Mouse (Mus musculus) kidney, postnatal 10 days (tissue): ENCODE measurements around the gene Ntm.

Experiments used
- DNase-seq: peaks from one replicate; pipeline ENCODE4 v3.0.0; 2021; ENCODE audit warnings: mixed read lengths

The Ntm gene

DNA sequence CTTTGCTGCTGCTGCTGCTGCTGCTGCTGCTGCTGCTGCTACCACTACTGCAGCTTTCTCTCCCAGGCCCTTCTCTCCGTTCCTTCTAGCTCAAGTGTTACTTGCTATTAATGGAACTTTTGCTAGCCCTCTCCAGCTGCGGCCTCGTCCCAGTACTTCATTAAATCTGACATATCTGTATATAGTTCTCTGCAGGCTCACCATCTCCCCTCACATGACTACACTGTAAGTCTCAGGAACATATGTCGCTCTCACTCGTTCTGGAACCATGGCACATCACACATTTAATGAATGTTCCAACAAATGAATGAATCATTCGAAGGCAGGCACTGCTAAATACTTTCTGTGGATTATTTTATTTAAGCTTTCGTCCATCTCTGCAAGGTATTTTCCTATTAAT, 573.7 kb downstream of the Ntm start:
- DNase-seq: no peak

DNA sequence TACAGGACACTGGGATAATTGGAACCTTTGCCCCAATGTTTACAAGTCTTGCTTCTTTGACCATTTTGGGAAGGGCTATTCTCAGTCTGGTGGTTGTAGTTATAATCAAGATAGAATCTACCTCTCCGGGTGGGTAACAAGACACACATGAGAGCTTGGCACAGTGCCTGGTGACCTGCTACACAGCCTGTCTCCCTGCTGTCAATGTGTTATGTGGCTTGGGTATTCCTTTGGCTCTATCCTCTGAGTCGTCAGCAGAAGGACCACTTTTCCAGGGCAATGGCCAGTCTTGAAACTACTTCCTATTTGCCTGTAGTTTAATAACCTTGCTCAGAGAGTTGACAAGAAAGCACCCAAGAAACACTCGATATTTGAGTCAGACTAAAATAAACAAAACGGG, 575.8 kb downstream of the Ntm start:
- DNase-seq: no peak

DNA sequence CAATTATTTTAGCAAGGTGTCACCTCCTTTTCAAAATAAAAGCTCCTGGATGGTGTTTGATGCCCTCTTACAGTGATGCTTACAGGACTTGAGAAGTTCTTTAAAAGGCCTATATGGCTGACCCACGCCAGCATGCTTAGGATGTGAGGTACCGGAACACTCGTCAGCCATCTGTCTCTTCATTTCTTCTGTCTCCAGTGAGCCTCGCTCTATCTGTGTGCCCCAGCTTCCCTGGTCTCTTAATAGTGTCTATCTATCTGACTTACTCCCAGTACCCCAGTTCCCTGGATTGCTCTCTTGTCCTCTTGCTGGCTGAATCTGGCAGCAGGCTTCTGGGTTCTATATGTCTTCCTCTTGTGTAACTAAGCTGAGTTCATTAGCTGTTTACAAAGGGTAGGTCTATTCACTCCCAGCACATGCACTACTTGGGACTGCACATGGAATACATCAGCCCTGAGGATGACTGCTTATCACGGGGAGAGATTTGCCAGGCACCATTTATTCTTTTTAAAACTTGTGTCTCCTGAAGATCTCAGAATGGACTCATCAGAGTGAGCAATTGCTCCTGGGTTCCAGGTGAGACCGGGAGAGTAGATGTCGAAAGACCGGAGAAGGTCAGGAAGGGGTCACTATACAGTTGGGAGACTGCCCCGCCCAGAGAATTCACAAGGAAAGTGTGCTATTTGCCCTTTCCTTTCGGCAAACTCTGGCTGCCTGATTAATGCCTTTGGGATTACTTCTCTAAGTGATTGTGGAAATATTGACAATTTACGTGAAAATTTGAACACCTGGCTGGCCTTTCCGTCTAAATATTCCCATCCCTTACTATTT, 585.6 kb downstream of the Ntm start:
- DNase-seq: no peak

DNA sequence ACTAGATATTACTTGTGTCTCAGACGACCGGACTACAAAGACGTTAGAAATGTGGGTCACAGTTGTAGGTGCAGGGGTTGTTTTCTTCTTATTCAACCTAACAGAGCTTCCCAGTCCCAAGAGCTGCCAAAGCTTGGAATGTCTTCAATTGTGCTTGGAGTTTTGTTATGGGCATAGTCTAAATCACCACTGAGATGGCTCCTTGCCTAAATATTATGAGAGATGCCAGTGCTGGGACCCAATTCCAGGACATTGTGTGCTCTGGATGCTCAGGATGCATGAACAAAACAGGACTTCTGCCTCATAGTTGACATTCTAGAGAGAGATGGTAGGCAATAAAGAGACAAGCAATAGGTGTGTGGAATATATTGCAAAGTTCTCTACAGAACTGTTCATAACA, 591.6 kb downstream of the Ntm start:
- DNase-seq: no peak

DNA sequence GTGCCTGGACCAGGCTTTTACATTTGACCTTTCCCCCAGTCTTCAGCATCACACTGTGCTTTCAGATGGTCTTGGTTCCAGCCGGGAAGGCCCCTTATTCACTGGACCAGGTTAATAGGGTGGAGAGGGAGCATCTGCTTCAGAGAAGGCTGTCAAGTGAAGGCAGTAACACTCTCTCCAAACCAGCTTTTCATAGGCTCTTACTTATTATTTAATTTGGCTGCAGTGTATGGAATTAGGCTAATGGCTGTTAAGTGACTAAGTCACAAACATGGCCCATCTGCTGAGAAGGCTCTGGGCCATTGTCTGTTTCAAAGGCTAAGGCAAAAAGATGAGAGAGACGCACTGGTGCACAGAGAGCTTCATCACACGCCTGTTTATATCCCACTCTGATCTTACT, 593.3 kb downstream of the Ntm start:
- DNase-seq: no peak

DNA sequence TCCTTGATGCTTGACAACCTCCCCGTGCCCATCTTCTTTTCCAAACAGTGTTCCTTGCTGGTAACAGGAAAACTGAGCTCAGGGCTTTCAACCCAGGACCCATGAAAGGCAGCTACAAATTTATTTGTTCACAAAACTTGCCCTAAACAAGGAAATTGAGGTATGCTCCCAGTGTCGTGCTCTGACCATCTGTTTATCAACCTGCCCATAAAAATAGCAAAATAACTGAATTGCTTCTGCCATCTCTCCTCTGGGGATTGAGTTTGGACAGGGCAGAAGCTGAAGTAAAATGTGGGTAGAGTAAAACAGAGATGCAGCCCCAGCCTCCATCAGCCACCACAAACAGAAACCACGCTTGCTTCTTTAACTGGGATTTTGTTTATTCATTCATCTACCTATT, 594.6 kb downstream of the Ntm start:
- no peak for DNase-seq

DNA sequence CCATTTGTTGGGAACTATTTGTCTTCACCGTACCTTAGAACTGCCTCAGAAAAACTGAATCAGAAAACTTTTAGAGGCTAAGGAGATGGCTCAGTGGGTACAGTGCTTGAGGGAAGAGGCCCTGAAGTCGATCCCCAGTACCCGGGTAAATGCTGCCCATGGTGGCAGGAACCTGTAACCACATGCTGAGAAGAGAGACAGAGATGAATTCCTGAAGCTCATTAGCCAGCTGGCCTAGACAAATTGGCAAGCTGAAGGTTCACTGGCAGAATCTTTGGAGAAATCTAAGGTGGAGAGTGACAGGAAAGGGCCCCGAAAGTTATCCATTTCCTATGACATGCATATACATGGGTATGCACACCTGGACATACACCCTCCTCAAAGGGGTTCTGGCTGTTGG, 605.1 kb downstream of the Ntm start:
- no peak for DNase-seq

DNA sequence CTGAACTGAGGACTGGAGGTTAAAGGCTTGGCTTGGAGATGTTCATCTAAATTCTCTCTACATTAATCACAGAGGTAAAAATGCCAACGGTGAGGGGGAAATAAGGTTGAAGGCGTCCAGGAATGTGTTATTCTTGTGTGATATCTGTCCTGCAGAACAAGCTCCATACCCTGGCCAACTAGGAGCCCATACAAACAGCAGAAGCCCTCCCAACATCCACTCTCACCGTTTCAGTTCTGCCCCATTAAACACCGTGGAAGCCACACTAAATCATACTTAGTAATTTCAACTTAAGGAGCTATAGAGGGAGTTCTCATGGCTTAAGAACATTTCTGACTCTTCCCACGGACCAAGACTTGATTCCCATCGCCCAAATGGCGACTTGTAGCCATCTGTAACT, 620.6 kb downstream of the Ntm start:
- DNase-seq: no peak

DNA sequence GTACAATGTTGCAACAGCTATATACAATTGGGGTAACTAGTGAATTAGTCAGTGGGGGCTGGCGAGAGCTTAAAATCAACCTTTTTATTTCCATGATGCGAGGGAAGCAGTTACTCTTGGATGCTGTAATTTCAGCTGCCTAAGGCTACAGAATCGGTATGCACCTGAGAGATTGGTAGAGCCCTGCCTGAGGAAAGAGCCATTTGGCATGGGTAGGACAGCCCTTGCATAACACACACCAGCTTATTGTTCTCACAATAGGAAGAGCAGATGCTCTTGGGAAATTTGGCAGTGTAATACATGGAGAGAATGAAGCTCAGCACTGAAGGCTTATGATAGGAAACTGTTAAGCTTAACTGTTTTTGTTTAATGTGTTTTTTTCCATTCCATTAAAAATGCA, 621.6 kb downstream of the Ntm start:
- no peak for DNase-seq

DNA sequence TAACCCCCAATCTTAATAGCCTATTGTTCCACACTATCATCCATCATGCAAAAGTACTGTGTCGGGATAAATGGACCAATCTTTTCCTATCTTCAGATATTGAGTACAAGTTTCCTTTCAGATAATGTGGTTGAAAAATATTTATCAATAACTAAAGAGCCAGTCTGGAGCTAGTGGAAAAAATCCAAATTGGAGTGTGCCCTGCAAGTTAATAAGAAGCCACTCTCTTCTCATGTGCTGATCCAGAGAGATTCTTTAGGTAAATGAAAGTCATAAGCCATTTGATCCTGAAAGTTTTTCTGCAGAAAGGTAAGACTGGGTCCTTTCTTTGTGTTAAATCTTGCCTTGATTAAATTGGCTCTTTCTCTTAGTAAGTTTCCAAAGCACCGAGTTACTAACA, 627.3 kb downstream of the Ntm start:
- no peak for DNase-seq

DNA sequence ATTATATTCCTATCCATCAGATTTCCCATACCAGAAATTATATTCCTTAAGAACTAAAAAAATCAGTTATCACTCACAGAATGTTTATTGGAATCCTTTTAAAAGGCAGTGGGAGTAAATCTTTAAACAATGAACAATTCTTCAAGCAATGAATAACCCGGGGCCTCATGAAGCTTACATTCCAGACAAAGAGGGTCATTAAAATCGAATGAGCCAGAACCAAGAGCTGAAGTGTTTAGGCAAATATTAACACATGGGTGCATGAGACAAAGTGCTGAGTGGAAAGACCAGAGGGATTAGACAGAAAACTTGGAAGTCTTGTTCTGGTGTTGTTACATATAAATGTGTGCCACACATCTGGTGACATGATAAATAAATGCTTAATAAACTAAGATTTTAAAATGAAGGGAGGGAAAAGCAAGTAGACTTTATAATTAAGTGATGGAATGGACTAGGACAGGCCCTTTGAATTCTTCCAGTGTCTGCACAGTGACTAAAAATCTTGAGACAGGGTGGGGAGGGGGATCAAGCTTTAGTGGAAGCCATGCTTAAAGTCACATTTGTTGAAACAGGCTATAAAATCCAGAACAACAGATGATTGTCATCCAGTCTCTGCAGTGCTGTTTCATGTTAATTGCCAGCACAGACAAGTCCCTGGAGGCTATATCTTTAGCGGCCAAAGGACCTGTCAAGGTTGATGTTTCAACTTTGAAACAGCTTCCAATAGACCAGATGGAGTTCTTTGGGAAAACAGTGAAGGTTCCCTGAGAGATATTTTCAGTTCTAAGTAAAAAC, 630.4 kb downstream of the Ntm start:
- DNase-seq: peak; percentile 14

DNA sequence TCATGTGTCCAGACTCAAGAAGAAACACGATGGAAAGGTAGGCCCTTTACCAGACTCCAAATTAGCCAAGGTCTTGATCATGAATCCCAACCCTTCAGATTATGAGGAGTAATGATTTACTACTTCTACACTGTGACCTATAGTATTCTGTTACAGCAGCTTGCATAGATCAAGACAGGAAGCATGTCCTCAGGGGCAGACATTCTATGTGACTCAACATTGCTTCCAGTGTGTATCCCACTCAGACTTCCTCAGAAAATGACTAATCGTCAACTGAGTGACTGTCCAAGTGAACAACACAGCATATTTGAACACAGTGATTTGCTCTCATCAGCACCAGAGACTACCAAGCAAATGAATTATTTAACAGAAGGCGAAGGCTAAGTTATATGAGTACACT, 632.5 kb downstream of the Ntm start:
- DNase-seq: no peak

DNA sequence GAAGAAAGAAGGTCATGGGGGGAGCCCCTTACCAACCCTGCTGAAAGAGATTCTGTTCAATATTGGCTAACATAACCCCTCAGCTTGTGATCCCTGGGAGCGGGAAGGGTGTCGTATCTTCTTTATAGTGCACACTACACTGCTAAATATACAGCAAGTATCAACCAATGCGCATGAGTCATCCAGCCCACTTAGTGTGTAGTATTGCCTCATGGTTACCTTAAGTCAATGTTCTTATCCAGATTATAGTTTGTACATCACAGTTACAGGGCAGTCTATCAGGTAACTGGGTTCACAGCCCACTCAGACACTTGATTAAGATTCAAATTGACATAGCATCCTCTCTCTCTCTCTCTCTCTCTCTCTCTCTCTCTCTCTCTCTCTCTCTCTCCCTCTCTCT, 636.7 kb downstream of the Ntm start:
- no peak for DNase-seq

DNA sequence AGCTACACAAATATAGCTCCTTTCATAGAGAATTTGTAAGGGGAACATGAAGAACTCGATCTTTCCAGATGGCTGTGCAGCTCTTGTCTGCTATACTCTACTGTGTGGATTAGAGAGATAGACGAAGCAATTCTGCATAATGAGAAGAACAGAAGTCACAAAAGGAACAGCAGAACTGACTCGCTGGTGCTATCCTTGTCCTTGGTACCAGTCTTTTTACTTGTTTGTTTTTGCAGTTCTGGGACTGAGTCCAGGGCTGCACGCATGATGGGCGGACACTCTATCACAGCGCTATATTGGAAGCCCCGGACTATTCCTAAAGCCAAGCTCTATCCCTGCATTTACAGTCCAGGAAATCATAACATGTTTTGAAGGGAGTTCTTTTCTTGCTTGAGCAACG, 637.8 kb downstream of the Ntm start:
- no peak for DNase-seq

DNA sequence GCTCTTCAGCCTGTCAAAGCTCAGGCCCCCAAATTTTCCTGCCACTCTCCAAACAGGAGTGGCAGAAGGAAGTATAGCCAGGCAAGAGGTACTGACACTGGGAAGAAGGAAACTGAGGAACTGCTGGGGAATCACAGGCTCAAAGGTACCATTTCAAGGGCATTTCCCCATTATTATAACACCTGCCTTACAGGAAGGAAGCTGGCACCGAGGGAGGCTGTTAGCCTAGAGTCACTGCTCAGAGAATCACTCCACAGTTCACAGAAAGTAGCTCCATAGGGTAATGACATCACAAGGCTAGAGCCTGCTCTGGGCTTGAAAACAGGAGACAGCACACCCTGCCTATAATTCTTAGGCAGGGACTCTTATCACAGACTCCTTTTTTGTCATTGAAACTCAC, 643.7 kb downstream of the Ntm start:
- no peak for DNase-seq

DNA sequence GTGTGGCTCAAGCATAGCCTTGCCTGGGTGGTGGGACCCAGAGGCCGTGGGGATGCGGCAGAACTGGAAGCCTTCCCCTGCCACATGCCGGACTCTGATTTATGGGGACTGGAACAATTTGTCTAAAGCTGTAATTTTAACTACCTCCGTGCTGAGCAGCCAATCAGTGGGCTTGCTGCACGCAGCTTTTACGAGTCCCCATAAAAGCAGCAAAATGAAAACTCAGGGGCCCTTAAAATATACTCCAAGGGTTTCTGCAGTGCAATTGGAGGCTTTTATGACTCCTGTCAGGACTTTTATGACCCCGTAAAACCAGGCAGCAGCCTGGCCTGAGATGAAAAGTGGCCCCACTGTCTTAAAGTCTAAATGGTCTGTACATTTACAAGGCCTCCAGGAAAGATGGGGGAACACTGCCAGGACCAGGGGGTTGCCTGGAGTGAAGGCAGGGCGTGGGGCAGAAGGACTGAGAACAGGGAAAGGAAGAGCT, 644.2 kb downstream of the Ntm start:
- DNase-seq: peak; percentile 54

DNA sequence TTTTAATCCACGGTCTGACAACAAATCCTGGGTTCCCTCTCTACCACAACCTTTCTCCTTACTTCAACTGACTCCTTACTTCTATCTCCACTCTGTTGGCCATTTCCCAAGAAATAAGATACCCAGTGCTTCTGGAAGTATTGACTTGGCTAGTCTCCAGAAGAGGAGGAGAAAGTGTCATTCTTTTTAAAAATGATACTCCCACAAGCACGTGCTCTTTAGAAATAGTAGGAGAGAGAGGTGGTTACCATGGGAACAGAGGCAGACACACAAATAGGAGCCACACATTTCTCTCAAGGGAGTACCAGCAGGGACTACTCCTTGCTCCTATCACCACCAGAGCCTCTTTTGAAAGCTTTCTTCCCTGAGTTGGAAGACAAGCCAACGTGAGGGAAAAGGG, 645.3 kb downstream of the Ntm start:
- DNase-seq: no peak

DNA sequence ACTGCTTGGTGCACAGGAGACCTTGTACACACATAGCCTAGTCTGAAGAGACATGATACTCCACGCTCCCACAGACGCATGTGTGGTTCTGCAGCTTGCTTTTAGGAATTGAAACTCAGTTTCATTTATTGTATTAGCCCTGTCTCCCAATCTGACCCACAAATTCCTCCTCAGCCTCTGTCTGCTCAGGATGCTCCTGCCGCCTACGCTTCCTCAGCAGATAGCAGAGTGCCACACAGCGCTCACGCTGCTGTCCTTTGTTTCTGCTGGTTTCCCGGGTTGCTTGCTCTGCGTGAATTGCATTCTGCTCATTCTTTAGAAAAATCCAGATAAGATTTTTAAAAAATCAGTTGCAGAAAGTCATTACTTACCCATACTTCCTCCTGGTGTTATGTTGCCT, 647.1 kb downstream of the Ntm start:
- no peak for DNase-seq

DNA sequence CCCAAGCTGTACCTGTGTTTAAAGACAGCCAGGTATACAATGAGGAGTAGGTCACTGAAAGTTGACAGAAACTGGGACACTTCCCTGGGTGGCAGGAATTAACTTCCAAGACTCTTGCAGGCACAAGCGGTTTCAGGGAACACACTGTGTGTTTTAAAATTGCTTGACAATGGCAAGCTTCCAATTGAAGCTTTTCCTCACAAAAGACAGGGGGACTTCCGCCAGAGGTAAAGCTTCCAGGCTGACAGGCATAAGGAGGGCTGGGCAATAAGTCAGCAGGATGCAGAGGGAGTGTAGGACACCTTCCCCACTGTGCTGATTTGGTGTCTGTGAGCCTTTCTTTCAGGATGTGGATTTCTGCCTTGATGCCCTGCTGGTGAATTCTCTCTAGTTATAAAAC, 656.0 kb downstream of the Ntm start:
- DNase-seq: no peak

DNA sequence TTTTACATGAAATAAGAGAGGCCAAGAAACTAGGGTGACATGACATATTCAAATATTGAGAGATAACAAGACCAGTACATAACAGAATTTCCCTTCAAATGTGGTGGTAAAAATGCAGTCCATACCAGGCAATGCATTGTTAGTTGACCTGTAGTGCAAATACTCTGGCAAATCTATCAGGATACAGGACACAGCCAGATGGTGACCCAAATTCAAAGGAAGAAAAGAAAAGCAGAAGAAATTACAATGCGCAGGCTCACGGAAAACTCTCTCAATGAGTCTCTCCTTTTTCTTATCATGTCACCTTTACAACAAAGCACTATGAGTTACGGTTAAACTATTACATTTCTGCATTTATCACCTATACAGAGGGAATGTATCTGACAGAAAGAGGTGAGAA, 664.6 kb downstream of the Ntm start:
- DNase-seq: no peak

DNA sequence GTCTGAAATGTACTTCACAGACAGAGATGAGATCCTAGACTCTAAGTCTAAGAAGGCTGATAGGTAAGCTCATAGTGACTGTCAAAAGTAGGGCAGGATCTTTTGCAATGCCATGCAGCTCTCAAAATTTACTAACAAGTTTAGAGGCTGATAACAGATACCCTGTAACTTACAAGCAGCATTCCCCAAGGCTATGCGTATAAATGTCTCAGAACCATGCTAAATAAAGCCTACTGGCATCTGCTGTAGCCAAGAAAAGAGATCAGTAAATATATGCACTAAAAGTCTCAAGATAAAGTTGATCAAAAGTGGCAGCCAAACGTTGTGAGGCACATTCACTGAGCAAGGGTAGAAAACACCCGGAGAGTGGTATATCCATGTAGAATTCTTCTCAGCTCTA, 666.2 kb downstream of the Ntm start:
- DNase-seq: no peak

DNA sequence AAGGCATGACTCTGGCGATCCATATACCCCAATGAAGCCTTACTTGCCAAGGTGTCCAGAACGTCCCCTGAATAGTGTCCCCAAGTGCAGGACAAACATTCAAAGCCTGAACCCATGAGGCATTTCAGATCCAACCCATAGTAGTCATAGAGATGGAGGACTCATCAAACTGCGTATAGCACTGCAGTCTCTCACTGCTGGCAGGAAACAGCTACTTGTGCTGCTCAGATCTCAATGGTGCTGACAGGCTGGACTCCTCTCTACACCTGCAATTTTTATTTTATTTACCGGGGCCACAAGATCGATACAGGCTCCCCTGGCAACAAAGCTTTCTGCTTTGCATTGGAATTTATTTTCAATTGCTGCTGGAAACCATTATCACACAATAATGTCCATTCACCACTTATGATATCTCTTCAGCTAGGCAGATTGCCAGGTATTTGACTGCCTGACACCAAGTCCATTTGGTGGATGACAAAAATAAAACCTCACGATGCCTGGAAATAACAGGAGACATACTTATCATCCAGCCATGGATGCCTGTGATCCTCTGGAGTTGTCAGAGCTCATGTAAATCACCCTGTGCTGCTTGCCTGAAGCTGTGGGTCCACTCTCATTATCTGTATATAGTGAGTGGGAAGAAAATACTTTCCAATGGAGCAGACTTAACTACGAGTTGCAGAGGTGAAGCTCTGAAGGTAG, 674.8 kb downstream of the Ntm start:
- DNase-seq: no peak

DNA sequence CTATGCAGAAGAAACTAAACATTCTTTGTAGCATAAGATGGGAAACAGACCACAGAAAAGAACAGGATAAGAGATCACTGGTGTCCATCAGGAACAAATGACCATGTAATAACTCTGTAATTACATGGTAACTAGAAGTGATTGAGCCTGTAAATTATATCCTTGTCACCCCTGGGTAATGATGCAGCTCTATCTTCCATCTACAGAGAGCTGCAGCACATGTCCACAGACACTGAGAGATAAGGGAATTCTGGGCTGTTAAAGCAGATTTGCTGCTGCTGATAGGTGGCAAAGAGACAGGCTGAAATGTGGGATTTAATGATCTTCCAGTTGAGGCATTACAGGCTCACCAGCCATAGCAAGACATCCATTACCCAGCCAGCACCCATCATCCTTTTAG, 677.8 kb downstream of the Ntm start:
- DNase-seq: no peak

DNA sequence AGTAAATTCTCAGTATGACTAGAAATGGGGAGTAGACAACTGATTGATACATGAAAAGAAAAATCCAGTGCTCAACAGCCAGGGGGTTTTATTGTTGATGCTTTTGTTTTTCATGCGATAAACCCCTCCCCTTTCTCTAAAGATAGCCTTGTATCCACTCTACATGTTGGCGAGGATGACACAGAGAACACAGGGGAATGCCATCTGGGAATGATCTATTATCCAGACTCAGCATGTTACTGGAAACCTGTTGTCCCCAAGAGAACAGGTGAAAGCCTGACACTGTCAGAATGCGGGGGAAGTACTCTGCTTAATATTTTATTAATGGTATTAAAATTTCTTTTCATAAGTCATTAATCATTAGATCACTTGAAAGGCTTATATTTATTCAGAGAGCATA, 690.1 kb downstream of the Ntm start:
- no peak for DNase-seq
